ENCODE assay signal across 8 mouse cellular contexts in genomic region chr8:121947753-121948141, GRCm38 (mm10). TPM values are rescaled to one million over a fixed set of nuclear protein-coding genes. Genes with fewer than 3 reads are reported as not detected.
DNase-seq lines count a peak whose midpoint lies in the region; ATAC-seq lines count a peak whose summit lies in the region.

No protein-coding gene starts in this region.

- no peaks in the 10 kb centered on the region; the same call in 1 of the 2 replicates for H3K36me3 ChIP-seq in embryonic facial prominence, embryonic 14.5 days (ENCODE audit: control insufficient read depth, insufficient read depth, low read length)
- no peaks in the 10 kb centered on the region for H3K36me3 ChIP-seq in heart, embryonic 11.5 days (ENCODE audit: control insufficient read depth, insufficient read depth, low read length)
- H3K36me3 ChIP-seq in kidney, embryonic 15.5 days, result peaks cover under 1% of the 10 kb centered on the region; the same call in 1 of the 2 replicates
- H3K36me3 ChIP-seq in liver, embryonic 12.5 days, result peaks cover 2% of the 10 kb centered on the region
- no peaks in the 10 kb centered on the region for H3K36me3 ChIP-seq in splenic B cell, adult 2 months (ENCODE audit: control insufficient read depth, insufficient read depth, low read length, poor library complexity, severe bottlenecking)

- peak; percentile 93 for DNase-seq in 416B (ENCODE audit: low read depth)
- DNase-seq in adrenal gland, postnatal 36 days, result peak; percentile 91 to 95
- peak; percentile 98 for DNase-seq in embryonic facial prominence, embryonic 14.5 days (ENCODE audit: low spot score)
- DNase-seq in naive thymus-derived CD4-positive, alpha-beta T cell, adult 2 months (ENCODE audit: low read depth), result peak; percentile 82
- DNase-seq in splenic B cell, adult 2 months (ENCODE audit: low read depth, low spot score), result peak; percentile 80

- H3K4me1 ChIP-seq in embryonic facial prominence, embryonic 14.5 days (ENCODE audit: control insufficient read depth, insufficient read depth, low read length), result peaks cover 26% of the 10 kb centered on the region
- peaks cover 25% of the 10 kb centered on the region for H3K4me1 ChIP-seq in heart, embryonic 11.5 days (ENCODE audit: control insufficient read depth, insufficient read depth, low read length)
- peaks cover 44% of the 10 kb centered on the region for H3K4me1 ChIP-seq in kidney, embryonic 15.5 days
- H3K4me1 ChIP-seq in liver, embryonic 12.5 days, result peaks cover 54% of the 10 kb centered on the region

- H3K9ac ChIP-seq in embryonic facial prominence, embryonic 14.5 days (ENCODE audit: low read depth, low read length), result peak overlapping the region; percentile 59
- peak overlapping the region; percentile 50 for H3K9ac ChIP-seq in heart, embryonic 11.5 days (ENCODE audit: low read depth, low read length)
- peak overlapping the region; percentile 53 for H3K9ac ChIP-seq in kidney, embryonic 15.5 days
- peak overlapping the region; percentile 78 for H3K9ac ChIP-seq in liver, embryonic 12.5 days

- peak overlapping the region; percentile 88 for H3K27ac ChIP-seq in embryonic facial prominence, embryonic 14.5 days (replicated peaks; ENCODE audit: low read depth, low read length)
- peak overlapping the region; percentile 64 for H3K27ac ChIP-seq in heart, embryonic 11.5 days (ENCODE audit: low read depth, low read length)
- H3K27ac ChIP-seq in kidney, embryonic 15.5 days, result peak overlapping the region; percentile 95
- H3K27ac ChIP-seq in liver, embryonic 12.5 days, result peak overlapping the region; percentile 92

- peak; percentile 41 for ATAC-seq in embryonic facial prominence, embryonic 14.5 days (ENCODE audit: low read depth)
- ATAC-seq in heart, embryonic 11.5 days (replicated peaks; ENCODE audit: insufficient number of reproducible peaks, low FRiP score, low TSS enrichment), result peak; percentile 57
- ATAC-seq in kidney, embryonic 15.5 days (replicated peaks; ENCODE audit: low FRiP score), result peak; percentile 52
- peak; percentile 61 for ATAC-seq in liver, embryonic 12.5 days

- WGBS in embryonic facial prominence, embryonic 14.5 days, result 0% methylated on average over 18 of the region's 18 CpGs
- under 1% methylated on average over 18 of the region's 18 CpGs for WGBS in heart, embryonic 11.5 days (ENCODE audit: insufficient replicate concordance)
- WGBS in kidney, embryonic 15.5 days, result under 1% methylated on average over 18 of the region's 18 CpGs
- WGBS in liver, embryonic 12.5 days (ENCODE audit: insufficient replicate concordance), result 1% methylated on average over 18 of the region's 18 CpGs

- no peaks in the 10 kb centered on the region for H3K9me3 ChIP-seq in embryonic facial prominence, embryonic 14.5 days (ENCODE audit: control insufficient read depth, low read length)
- no peaks in the 10 kb centered on the region for H3K9me3 ChIP-seq in heart, embryonic 11.5 days (replicated peaks; ENCODE audit: control insufficient read depth, low read length)
- no peaks in the 10 kb centered on the region for H3K9me3 ChIP-seq in kidney, embryonic 15.5 days (replicated peaks)
- no peaks in the 10 kb centered on the region for H3K9me3 ChIP-seq in liver, embryonic 12.5 days (replicated peaks)

- H3K4me3 ChIP-seq in embryonic facial prominence, embryonic 14.5 days (ENCODE audit: low read depth, low read length), result peak overlapping the region; percentile 31
- peak overlapping the region; percentile 41 for H3K4me3 ChIP-seq in heart, embryonic 11.5 days (ENCODE audit: low read depth, low read length)
- peak overlapping the region; percentile 43 for H3K4me3 ChIP-seq in kidney, embryonic 15.5 days (replicated peaks)
- peak overlapping the region; percentile 58 for H3K4me3 ChIP-seq in liver, embryonic 12.5 days

- peak overlapping the region; percentile 57 for H3K4me2 ChIP-seq in embryonic facial prominence, embryonic 14.5 days (ENCODE audit: low read depth, low read length)
- H3K4me2 ChIP-seq in heart, embryonic 11.5 days, result peak overlapping the region; percentile 77
- peak overlapping the region; percentile 75 for H3K4me2 ChIP-seq in kidney, embryonic 15.5 days
- H3K4me2 ChIP-seq in liver, embryonic 12.5 days, result peak overlapping the region; percentile 87

- no peaks in the 10 kb centered on the region for H3K27me3 ChIP-seq in embryonic facial prominence, embryonic 14.5 days (replicated peaks; ENCODE audit: control insufficient read depth, insufficient read depth, low read length)
- no peaks in the 10 kb centered on the region for H3K27me3 ChIP-seq in heart, embryonic 11.5 days (ENCODE audit: control insufficient read depth, insufficient read depth, low read length)
- no peaks in the 10 kb centered on the region for H3K27me3 ChIP-seq in kidney, embryonic 15.5 days
- H3K27me3 ChIP-seq in liver, embryonic 12.5 days (replicated peaks), result peaks cover 7% of the 10 kb centered on the region; the same call in 1 of the 2 replicates
- no peaks in the 10 kb centered on the region for H3K27me3 ChIP-seq in splenic B cell, adult 2 months (ENCODE audit: control insufficient read depth, insufficient read depth, low read length, poor library complexity, severe bottlenecking)

RNA-seq across cellular contexts. Expression of gene Banp, which starts 1.8 kb away (rescaled TPM):
- total RNA-seq in adrenal gland, postnatal 36 days (2021), result 10 to 100 TPM; 25.4 to 37.4 TPM
- polyA plus RNA-seq in embryonic facial prominence, embryonic 14.5 days (2014; fragmentation: Nextera tagmentation; extraction: Ambion mirVana), result 32.1 and 34.9 TPM in 2 replicates
- polyA plus RNA-seq in heart, embryonic 11.5 days (2014; fragmentation: Nextera tagmentation; extraction: Ambion mirVana), result 39.7 and 40.1 TPM in 2 replicates
- 41.2 and 43.3 TPM in 2 replicates for polyA plus RNA-seq in kidney, embryonic 15.5 days (2015; fragmentation: Nextera tagmentation; extraction: Ambion mirVana)
- polyA plus RNA-seq in liver, embryonic 12.5 days (2016; fragmentation: Nextera tagmentation; extraction: Ambion mirVana), result 22.4 and 25.4 TPM in 2 replicates

RNA-seq across cellular contexts. Expression of gene Car5a, which starts 3.0 kb away (rescaled TPM):
- total RNA-seq in adrenal gland, postnatal 36 days (2021), result not detected
- polyA plus RNA-seq in embryonic facial prominence, embryonic 14.5 days (2014; fragmentation: Nextera tagmentation; extraction: Ambion mirVana), result not detected in 2 replicates
- polyA plus RNA-seq in heart, embryonic 11.5 days (2014; fragmentation: Nextera tagmentation; extraction: Ambion mirVana), result 0.17 TPM in 1 of 2 replicates, not detected in the other
- 0.40 TPM in 1 of 2 replicates, not detected in the other for polyA plus RNA-seq in kidney, embryonic 15.5 days (2015; fragmentation: Nextera tagmentation; extraction: Ambion mirVana)
- 0.69 and 0.85 TPM in 2 replicates for polyA plus RNA-seq in liver, embryonic 12.5 days (2016; fragmentation: Nextera tagmentation; extraction: Ambion mirVana)

RNA-seq across cellular contexts. Expression of gene Slc7a5, which starts 40.3 kb away (rescaled TPM):
- total RNA-seq in adrenal gland, postnatal 36 days (2021), result 10 to 100 TPM; 41.6 to 64.0 TPM
- polyA plus RNA-seq in embryonic facial prominence, embryonic 14.5 days (2014; fragmentation: Nextera tagmentation; extraction: Ambion mirVana), result 28.8 and 29.6 TPM in 2 replicates
- polyA plus RNA-seq in heart, embryonic 11.5 days (2014; fragmentation: Nextera tagmentation; extraction: Ambion mirVana), result 17.0 and 18.4 TPM in 2 replicates
- polyA plus RNA-seq in kidney, embryonic 15.5 days (2015; fragmentation: Nextera tagmentation; extraction: Ambion mirVana), result 16.7 and 19.3 TPM in 2 replicates
- polyA plus RNA-seq in liver, embryonic 12.5 days (2016; fragmentation: Nextera tagmentation; extraction: Ambion mirVana), result 52.6 and 58.9 TPM in 2 replicates

Comparison
In these comparisons a context has a peak if more than half of its experiments do, and no peak if none do; other contexts are left out.
1. Peak in every context shown above with its lines: DNase-seq, ATAC-seq, H3K4me3 ChIP-seq and H3K27ac ChIP-seq.